Mouse (Mus musculus) ES-Bruce4 (cell line): ENCODE results near the gene Plcd1. TPM values are rescaled to one million over a fixed set of nuclear protein-coding genes. Genes with fewer than 3 reads are reported as not detected.

ENCODE experiments used
- H3K27ac ChIP-seq: 2 replicates; pipeline ENCODE4 v1.5.1; 2012; ENCODE audit warnings: low read length, inconsistent platforms; ENCODE audit not compliant: insufficient read depth
- H3K27me3 ChIP-seq: 2 replicates; pipeline ENCODE4 v1.6.1; 2012; ENCODE audit warnings: mild to moderate bottlenecking, low read length, inconsistent platforms; ENCODE audit not compliant: control insufficient read depth, poor library complexity, insufficient read depth, severe bottlenecking
- H3K36me3 ChIP-seq: 2 replicates; pipeline ENCODE4 v1.6.1; 2012; ENCODE audit warnings: inconsistent platforms, mild to moderate bottlenecking, low read length, moderate library complexity; ENCODE audit not compliant: control insufficient read depth, poor library complexity, insufficient read depth, severe bottlenecking
- H3K4me1 ChIP-seq: one replicate; pipeline ENCODE4 v1.8.1; 2011; ENCODE audit warnings: low read length; ENCODE audit not compliant: control insufficient read depth, insufficient read depth
- H3K4me3 ChIP-seq: 2 replicates; pipeline ENCODE4 v1.5.1; 2011; ENCODE audit warnings: low read depth, mild to moderate bottlenecking, low read length
- H3K9ac ChIP-seq: 2 replicates; pipeline ENCODE4 v1.6.1; 2012; ENCODE audit warnings: low read depth, mild to moderate bottlenecking, inconsistent platforms; ENCODE audit not compliant: poor library complexity, severe bottlenecking
- H3K9me3 ChIP-seq: replicated peaks from 2 replicates; pipeline ENCODE4 v1.6.1; 2012; ENCODE audit warnings: mild to moderate bottlenecking, low read length, inconsistent platforms; ENCODE audit not compliant: control insufficient read depth, poor library complexity, insufficient read depth, severe bottlenecking
- CTCF ChIP-seq: IDR thresholded peaks from one replicate; pipeline ENCODE4 v1.8.1; 2011; ENCODE audit warnings: low read depth, low read length
- EP300 ChIP-seq: IDR thresholded peaks from 2 replicates; pipeline ENCODE4 v1.6.1; 2011; ENCODE audit warnings: low read depth, low read length; ENCODE audit not compliant: insufficient read depth
- POLR2A ChIP-seq: IDR thresholded peaks from one replicate; pipeline ENCODE4 v1.8.1; 2011; ENCODE audit warnings: low read length; ENCODE audit not compliant: insufficient read depth
- polyA plus RNA-seq: library from polyadenylated mRNA; stranded (reverse); fragments of >200 nt; gene quantifications from 2 replicates; pipeline ENCODE4 v1.2.4, GENCODE M21; 2011; ENCODE audit warnings: low read depth; ENCODE audit not compliant: missing spikeins, insufficient read depth, insufficient read length

Plcd1 gene
- polyA plus RNA-seq, 1 experiment, result 22.0 TPM

DNA sequence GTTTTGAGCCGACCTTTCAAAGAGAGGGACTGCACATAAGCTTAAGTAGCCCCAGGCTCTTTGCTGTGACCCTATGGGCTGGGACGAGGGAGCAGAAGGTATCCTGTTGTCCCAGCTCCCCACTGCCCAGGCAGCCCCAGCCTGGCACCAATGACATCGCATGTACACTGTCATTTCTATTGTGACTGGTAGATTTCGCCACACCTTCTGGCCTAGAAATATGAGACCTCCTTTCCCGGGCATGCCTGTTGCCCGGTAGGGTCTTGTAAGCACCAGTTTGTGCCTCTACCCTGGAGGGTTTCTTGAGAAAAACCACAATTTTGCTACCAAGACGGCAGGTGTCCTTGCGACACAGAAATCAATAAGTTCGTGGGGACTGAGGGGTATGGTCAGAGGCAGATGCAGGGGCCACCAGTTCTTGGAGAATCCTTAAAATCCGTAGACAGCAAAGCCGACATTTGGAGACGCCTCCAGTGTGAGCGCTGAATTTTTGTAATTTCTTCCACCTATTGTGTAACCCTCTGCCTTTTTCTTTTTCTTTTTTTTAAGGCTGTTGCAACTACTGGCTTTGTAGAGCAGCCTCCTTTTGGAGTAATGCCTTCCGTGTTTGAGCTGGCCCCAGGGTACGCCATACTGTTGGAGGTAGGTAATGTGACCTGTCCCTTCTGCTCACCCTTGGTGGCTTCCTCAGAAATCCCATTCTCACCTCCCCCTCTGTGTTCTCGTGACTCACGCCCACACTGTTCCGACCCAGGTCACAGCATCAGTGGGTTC lies 29.5 kb upstream of the Plcd1 start:
- H3K9me3 ChIP-seq, result no peaks in the 10 kb centered on the region
- no peak overlapping the region for H3K9ac ChIP-seq
- TF ChIP-seq CTCF (no peak), EP300 (no peak), POLR2A (no peak)
- H3K4me1 ChIP-seq, result no peaks in the 10 kb centered on the region
- H3K36me3 ChIP-seq, result no peaks in the 10 kb centered on the region
- H3K27me3 ChIP-seq, result no peaks in the 10 kb centered on the region
- no peak overlapping the region for H3K27ac ChIP-seq
- H3K4me3 ChIP-seq, result no peak overlapping the region

DNA sequence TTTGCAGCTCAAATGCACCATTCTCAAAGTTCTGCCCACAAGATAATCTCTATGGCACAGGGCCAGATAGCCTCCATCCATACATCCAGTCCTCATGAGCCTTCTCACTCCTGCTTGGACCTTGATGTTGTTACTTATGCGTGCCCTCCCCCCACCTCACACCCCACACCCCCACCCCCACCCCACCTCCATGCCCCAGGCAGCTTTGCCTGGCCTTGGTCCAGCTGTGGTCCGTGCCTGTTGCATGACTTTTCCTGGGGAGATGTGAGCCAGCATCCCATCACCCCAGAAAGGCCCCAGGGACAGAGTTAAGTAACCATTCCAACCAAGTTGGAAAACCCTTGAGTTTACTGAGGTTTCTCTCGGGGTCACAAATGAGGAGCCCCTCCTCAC lies 26.9 kb upstream of the Plcd1 start:
- Histone ChIP-seq H3K4me3 (no peak overlapping the region), H3K4me1 (no peaks in the 10 kb centered on the region), H3K27ac (no peak overlapping the region), H3K9ac (no peak overlapping the region), H3K27me3 (no peaks in the 10 kb centered on the region), H3K9me3 (no peaks in the 10 kb centered on the region), H3K36me3 (no peaks in the 10 kb centered on the region)
- TF ChIP-seq POLR2A (no peak), EP300 (no peak), CTCF (no peak)

DNA sequence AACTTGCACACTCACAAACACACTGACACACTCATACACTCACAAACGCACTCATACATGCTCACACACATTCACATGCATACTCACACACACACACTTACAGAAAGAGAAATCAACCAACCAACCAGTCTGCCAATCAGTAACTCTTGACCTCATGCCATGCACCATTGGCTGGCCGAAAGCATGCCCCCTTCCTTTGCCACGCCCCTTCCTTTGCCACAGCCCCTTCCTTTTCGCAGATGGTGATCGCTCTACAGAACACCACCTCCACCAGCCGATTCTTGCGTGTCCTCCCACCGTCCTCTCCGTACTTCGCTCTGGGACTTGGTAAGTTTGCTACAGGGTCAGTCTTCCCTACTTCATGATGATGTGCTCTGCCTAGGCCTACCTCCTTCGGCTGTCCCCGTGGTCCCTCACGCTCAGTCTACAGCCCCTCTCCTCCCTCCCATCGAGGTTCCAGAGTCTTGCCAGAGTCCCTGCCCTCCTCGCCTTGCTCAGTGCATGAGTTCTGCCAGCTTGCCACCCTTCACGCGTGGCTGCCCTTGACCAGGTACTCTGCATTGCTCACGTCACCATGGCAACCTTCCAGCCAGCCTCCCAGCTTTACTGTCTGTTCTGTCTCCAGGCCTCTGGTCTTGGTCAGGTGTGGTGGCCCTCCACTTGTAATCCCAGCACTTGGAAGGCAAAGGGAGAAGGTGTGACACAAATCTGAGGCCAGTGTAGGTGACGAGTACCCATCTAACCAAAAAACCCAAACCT lies 26.3 kb upstream of the Plcd1 start:
- Histone ChIP-seq H3K4me1 (no peaks in the 10 kb centered on the region), H3K9me3 (no peaks in the 10 kb centered on the region), H3K9ac (no peak overlapping the region), H3K27ac (no peak overlapping the region), H3K4me3 (no peak overlapping the region), H3K27me3 (no peaks in the 10 kb centered on the region), H3K36me3 (no peaks in the 10 kb centered on the region)
- TF ChIP-seq POLR2A (no peak), EP300 (no peak), CTCF (no peak)

DNA sequence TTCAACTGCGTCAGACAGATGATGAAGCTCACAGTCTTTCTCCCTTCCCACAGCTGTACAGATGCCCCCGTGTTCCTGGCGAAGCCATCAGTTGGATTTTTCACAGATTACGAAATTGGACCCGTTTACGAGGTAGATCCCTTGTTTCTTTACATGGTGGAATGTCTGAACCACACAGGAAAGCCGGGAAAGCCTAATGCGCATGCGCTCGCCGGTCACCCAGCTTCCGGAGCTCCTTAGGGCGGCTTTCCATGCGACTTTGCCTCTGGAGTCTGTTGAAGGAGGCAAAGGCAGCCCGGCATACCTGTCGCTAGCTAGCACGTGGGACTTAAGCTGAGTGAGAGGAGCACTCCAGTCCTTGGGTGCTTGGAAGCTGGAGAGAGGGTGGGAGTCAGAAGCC lies 21.6 kb upstream of the Plcd1 start:
- no peaks in the 10 kb centered on the region for H3K9me3 ChIP-seq
- TF ChIP-seq POLR2A, result no peak
- no peak for TF ChIP-seq CTCF
- TF ChIP-seq EP300, result no peak
- no peaks in the 10 kb centered on the region for H3K36me3 ChIP-seq
- H3K4me3 ChIP-seq, result no peak overlapping the region
- no peak overlapping the region for H3K9ac ChIP-seq
- H3K27ac ChIP-seq, result no peak overlapping the region
- H3K27me3 ChIP-seq, result no peaks in the 10 kb centered on the region
- H3K4me1 ChIP-seq, result no peaks in the 10 kb centered on the region

DNA sequence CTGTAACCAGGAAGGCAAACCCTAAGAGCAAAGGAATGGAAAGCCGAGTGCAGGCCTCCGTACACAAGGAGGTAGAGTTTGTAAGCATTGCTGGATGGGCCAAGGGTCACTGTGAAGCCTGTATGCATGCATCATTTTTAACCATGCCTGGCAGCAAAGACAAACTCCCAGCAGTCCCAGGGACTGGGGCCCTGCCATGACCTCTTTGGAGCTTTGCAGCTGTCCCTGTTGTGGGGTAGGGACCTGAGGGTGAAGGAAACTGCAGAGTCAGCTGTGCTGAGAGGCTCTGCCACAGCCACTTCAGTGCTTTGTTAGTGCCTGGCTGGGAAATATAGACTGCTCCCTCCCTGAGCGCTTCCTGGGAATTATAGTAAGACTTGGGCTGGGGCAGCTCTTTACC lies 17.3 kb upstream of the Plcd1 start:
- TF ChIP-seq EP300 (no peak), POLR2A (no peak), CTCF (no peak)
- no peaks in the 10 kb centered on the region for H3K4me1 ChIP-seq

DNA sequence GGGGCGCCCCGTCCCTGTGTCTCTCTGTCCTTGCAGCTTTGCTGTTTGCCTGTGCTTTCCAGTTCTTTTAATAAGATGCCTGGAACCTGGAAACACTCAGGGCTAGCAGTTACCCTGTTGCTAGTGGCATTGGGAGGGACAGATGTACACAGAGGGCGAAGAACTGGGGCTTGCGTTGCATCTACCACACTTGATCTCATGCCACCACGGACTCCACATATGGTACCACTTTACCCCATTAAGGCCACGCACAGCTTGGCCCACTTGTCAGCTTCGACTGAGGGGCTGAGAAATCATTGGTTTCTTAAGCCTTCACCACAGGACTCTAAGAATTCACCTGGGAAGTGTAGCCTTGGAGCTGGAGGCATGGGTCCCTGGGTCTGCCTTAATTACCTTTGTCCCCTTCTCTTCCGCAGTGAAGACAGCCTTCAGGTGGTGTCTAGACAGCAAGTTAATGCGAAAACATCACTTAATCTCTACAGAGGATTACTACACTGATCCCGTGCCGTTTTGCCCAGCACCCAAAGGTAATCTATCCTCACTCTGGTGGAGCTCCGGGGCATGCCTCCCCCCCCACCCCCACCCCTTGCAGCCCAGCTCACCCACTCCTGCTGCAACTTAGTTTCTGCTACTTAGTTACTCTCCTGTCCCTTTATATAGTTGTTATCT lies 16.5 kb upstream of the Plcd1 start:
- Histone ChIP-seq H3K36me3 (no peaks in the 10 kb centered on the region), H3K27me3 (no peaks in the 10 kb centered on the region), H3K9ac (no peak overlapping the region), H3K4me3 (no peak overlapping the region), H3K27ac (no peak overlapping the region), H3K4me1 (no peaks in the 10 kb centered on the region), H3K9me3 (no peaks in the 10 kb centered on the region)
- TF ChIP-seq CTCF, result no peak
- no peak for TF ChIP-seq EP300
- no peak for TF ChIP-seq POLR2A

More for the DNA sequence above, 17.3 kb upstream of the Plcd1 start:
- Histone ChIP-seq H3K36me3 (no peaks in the 10 kb centered on the region), H3K9ac (no peak overlapping the region), H3K9me3 (no peaks in the 10 kb centered on the region), H3K27me3 (no peaks in the 10 kb centered on the region), H3K27ac (peak overlapping the region; percentile 23; the same call in 1 of the 2 replicates), H3K4me3 (no peak overlapping the region)
